Mouse (Mus musculus): ENCODE data around the gene Gstcd. TPM values are rescaled to one million over a fixed set of nuclear protein-coding genes. Genes with fewer than 3 reads are reported as not detected.

The Gstcd gene
- polyA plus RNA-seq, 1 experiment = 33.3 TPM

GRCm38 (mm10) chr3:132979781-132980461 is 111.9 kb downstream of the Gstcd start:
- Histone ChIP-seq H3K9me3 (replicated peaks; ENCODE audit: control insufficient read depth, insufficient read depth, low read length, poor library complexity, severe bottlenecking) (no peaks in the 10 kb centered on the region), H3K4me1 (ENCODE audit: control insufficient read depth, insufficient read depth, low read length) (no peaks in the 10 kb centered on the region), H3K27ac (ENCODE audit: insufficient read depth, low read length) (no peak overlapping the region), H3K36me3 (ENCODE audit: control insufficient read depth, insufficient read depth, low read length, poor library complexity, severe bottlenecking) (no peaks in the 10 kb centered on the region), H3K4me3 (ENCODE audit: low read depth, low read length) (no peak overlapping the region), H3K27me3 (ENCODE audit: control insufficient read depth, insufficient read depth, low read length, poor library complexity, severe bottlenecking) (no peaks in the 10 kb centered on the region), H3K9ac (ENCODE audit: low read depth, poor library complexity, severe bottlenecking) (no peak overlapping the region)
- TF ChIP-seq POLR2A (IDR thresholded peaks at IDR 0.05; ENCODE audit: insufficient read depth, low read length) (no peak), CTCF (IDR thresholded peaks at IDR 0.05; ENCODE audit: low read depth, low read length) (peak; percentile 72), EP300 (IDR thresholded peaks at IDR 0.05; ENCODE audit: insufficient read depth, low read depth, low read length) (no peak)

GRCm38 (mm10) chr3:132966255-132966654 is 125.6 kb downstream of the Gstcd start:
- no peaks in the 10 kb centered on the region for H3K9me3 ChIP-seq (replicated peaks; ENCODE audit: control insufficient read depth, insufficient read depth, low read length, poor library complexity, severe bottlenecking)
- H3K9ac ChIP-seq (ENCODE audit: low read depth, poor library complexity, severe bottlenecking) = no peak overlapping the region
- no peaks in the 10 kb centered on the region for H3K27me3 ChIP-seq (ENCODE audit: control insufficient read depth, insufficient read depth, low read length, poor library complexity, severe bottlenecking)
- H3K4me3 ChIP-seq (ENCODE audit: low read depth, low read length) = no peak overlapping the region
- TF ChIP-seq POLR2A (IDR thresholded peaks at IDR 0.05; ENCODE audit: insufficient read depth, low read length) = no peak
- no peak for TF ChIP-seq EP300 (IDR thresholded peaks at IDR 0.05; ENCODE audit: insufficient read depth, low read depth, low read length)
- no peak for TF ChIP-seq CTCF (IDR thresholded peaks at IDR 0.05; ENCODE audit: low read depth, low read length)
- no peaks in the 10 kb centered on the region for H3K36me3 ChIP-seq (ENCODE audit: control insufficient read depth, insufficient read depth, low read length, poor library complexity, severe bottlenecking)
- H3K4me1 ChIP-seq (ENCODE audit: control insufficient read depth, insufficient read depth, low read length) = no peaks in the 10 kb centered on the region
- no peak overlapping the region for H3K27ac ChIP-seq (ENCODE audit: insufficient read depth, low read length)

GRCm38 (mm10) chr3:132964715-132965507 is 126.9 kb downstream of the Gstcd start:
- TF ChIP-seq POLR2A (IDR thresholded peaks at IDR 0.05; ENCODE audit: insufficient read depth, low read length) = no peak

GRCm38 (mm10) chr3:132962631-132963361 is 129.0 kb downstream of the Gstcd start:
- Histone ChIP-seq H3K36me3 (ENCODE audit: control insufficient read depth, insufficient read depth, low read length, poor library complexity, severe bottlenecking) (no peaks in the 10 kb centered on the region), H3K27ac (ENCODE audit: insufficient read depth, low read length) (no peak overlapping the region), H3K4me3 (ENCODE audit: low read depth, low read length) (no peak overlapping the region), H3K9ac (ENCODE audit: low read depth, poor library complexity, severe bottlenecking) (no peak overlapping the region), H3K9me3 (replicated peaks; ENCODE audit: control insufficient read depth, insufficient read depth, low read length, poor library complexity, severe bottlenecking) (no peaks in the 10 kb centered on the region), H3K4me1 (ENCODE audit: control insufficient read depth, insufficient read depth, low read length) (no peaks in the 10 kb centered on the region), H3K27me3 (ENCODE audit: control insufficient read depth, insufficient read depth, low read length, poor library complexity, severe bottlenecking) (no peaks in the 10 kb centered on the region)
- no peak for TF ChIP-seq POLR2A (IDR thresholded peaks at IDR 0.05; ENCODE audit: insufficient read depth, low read length)
- TF ChIP-seq CTCF (IDR thresholded peaks at IDR 0.05; ENCODE audit: low read depth, low read length) = no peak
- TF ChIP-seq EP300 (IDR thresholded peaks at IDR 0.05; ENCODE audit: insufficient read depth, low read depth, low read length) = no peak

More at GRCm38 (mm10) chr3:132964715-132965507, 126.9 kb downstream of the Gstcd start:
- H3K4me3 ChIP-seq (ENCODE audit: low read depth, low read length) = no peak overlapping the region
- H3K27ac ChIP-seq (ENCODE audit: insufficient read depth, low read length) = no peak overlapping the region
- H3K9me3 ChIP-seq (replicated peaks; ENCODE audit: control insufficient read depth, insufficient read depth, low read length, poor library complexity, severe bottlenecking) = no peaks in the 10 kb centered on the region
- H3K9ac ChIP-seq (ENCODE audit: low read depth, poor library complexity, severe bottlenecking) = no peak overlapping the region
- no peaks in the 10 kb centered on the region for H3K36me3 ChIP-seq (ENCODE audit: control insufficient read depth, insufficient read depth, low read length, poor library complexity, severe bottlenecking)
- no peaks in the 10 kb centered on the region for H3K4me1 ChIP-seq (ENCODE audit: control insufficient read depth, insufficient read depth, low read length)
- no peaks in the 10 kb centered on the region for H3K27me3 ChIP-seq (ENCODE audit: control insufficient read depth, insufficient read depth, low read length, poor library complexity, severe bottlenecking)

- H3K4me1 ChIP-seq (ENCODE audit: control insufficient read depth, insufficient read depth, low read length) = no peaks in the 10 kb centered on the region
- peaks cover 4% of the 10 kb centered on the region for H3K27me3 ChIP-seq (ENCODE audit: control insufficient read depth, insufficient read depth, low read length, poor library complexity, severe bottlenecking)
- no peaks in the 10 kb centered on the region for H3K36me3 ChIP-seq (ENCODE audit: control insufficient read depth, insufficient read depth, low read length, poor library complexity, severe bottlenecking)
- H3K9me3 ChIP-seq (replicated peaks; ENCODE audit: control insufficient read depth, insufficient read depth, low read length, poor library complexity, severe bottlenecking) = no peaks in the 10 kb centered on the region
- peak overlapping the region; percentile 67 for H3K9ac ChIP-seq (ENCODE audit: low read depth, poor library complexity, severe bottlenecking)
- TF ChIP-seq EP300 (IDR thresholded peaks at IDR 0.05; ENCODE audit: insufficient read depth, low read depth, low read length) (no peak), POLR2A (IDR thresholded peaks at IDR 0.05; ENCODE audit: insufficient read depth, low read length) (no peak), CTCF (IDR thresholded peaks at IDR 0.05; ENCODE audit: low read depth, low read length) (no peak)
- no peak overlapping the region for H3K27ac ChIP-seq (ENCODE audit: insufficient read depth, low read length)
- H3K4me3 ChIP-seq (ENCODE audit: low read depth, low read length) = peak overlapping the region; percentile 57
Measured at GRCm38 (mm10) chr3:132950529-132950880, 141.3 kb downstream of the Gstcd start.

Data from ES-Bruce4 (cell line).